Mouse (Mus musculus): ENCODE measurements around the gene Smim20. TPM values are rescaled to one million over a fixed set of nuclear protein-coding genes. Genes with fewer than 3 reads are reported as not detected.

The Smim20 gene
- polyA plus RNA-seq, 1 experiment from 2014 or later = 79.5 TPM

DNA sequence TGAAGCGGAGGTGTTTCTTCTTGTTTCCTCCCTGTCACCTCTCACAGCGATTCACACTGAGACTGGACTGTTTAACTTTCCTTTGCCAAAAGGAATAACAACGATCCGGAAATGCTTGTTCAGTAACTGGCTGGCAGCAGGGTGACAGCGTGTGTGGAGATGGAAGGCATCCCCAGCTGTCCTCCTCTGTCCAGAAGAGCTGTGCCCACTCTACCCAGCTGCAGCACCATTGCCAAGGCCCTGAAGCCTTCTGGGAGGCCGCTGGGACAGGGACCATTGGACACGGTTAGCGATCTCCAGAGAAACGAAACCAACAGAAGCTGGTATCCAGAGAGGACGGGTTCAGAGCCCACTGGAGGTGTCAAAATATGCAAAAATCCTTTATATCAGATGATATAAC is 22.9 kb upstream of the Smim20 start:
- Histone ChIP-seq H3K9me3 (no peaks in the 10 kb centered on the region), H3K4me1 (replicated peaks) (peaks cover 13% of the 10 kb centered on the region), H3K27ac (replicated peaks) (no peak overlapping the region), H3K9ac (no peak overlapping the region), H3K4me3 (no peak overlapping the region), H3K36me3 (no peaks in the 10 kb centered on the region), H3K4me2 (no peak overlapping the region), H3K27me3 (no peaks in the 10 kb centered on the region)
- no peak for ATAC-seq (ENCODE audit: low FRiP score, low read depth)
- 72% methylated on average over 10 of the region's 10 CpGs for WGBS

DNA sequence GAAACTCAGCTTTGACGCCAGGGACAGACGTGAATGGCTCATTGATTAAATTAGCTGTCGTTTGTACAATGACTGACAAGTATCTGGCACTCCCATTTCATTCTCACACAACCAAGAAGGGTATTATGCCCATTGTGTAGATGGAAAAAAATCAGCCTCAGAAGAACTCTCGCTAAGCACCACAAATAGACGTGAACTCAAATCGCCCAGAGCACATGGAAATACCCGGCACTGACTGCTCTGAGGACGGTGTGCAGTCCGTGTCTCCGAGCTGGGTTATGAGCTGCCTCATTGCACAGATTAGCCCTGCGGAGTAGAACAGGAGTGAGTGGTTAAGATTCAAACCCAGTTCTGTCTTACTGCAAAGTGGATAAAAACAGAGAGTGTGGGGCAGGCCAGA is 18.4 kb upstream of the Smim20 start:
- Histone ChIP-seq H3K9me3 (no peaks in the 10 kb centered on the region), H3K27ac (replicated peaks) (no peak overlapping the region), H3K36me3 (no peaks in the 10 kb centered on the region), H3K27me3 (no peaks in the 10 kb centered on the region), H3K4me1 (replicated peaks) (peaks cover 3% of the 10 kb centered on the region; the same call in 1 of the 2 replicates), H3K4me2 (no peak overlapping the region), H3K9ac (no peak overlapping the region), H3K4me3 (no peak overlapping the region)
- no peak for ATAC-seq (ENCODE audit: low FRiP score, low read depth)
- WGBS = 21% methylated on average over 11 of the region's 11 CpGs

DNA sequence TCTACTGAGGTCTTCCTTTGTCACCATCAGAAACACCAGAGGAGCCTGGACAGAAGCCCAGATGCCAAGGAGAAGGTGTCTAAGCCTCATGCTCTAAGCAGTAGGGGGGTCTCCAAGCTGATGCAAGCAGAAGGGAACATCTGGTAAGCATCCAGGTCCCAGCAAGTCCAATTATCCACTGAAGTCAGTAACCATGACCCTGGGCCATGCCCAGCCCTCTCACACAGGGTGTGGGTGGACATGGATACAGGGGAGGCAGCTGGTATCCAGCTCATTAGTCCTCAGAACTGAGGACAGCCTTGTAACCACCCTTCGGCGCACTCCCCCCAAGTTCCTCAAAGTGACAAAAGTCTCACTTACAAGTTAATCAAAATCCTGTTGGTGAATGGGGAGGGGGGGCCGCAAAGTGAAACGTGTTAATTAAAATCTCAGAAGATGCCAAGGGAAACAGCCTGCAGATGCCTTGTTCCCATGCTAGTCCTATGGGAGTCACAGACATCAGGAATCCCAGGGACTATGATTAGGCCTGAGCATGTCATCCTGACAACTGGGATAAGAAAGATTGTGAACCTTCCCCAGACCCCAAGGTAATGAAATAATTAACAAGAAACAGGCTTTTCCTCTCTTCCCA is 17.3 kb upstream of the Smim20 start:
- peak; percentile 70 for ATAC-seq (ENCODE audit: low FRiP score, low read depth)
- no peaks in the 10 kb centered on the region for H3K36me3 ChIP-seq
- H3K27ac ChIP-seq (replicated peaks) = no peak overlapping the region
- H3K9ac ChIP-seq = no peak overlapping the region
- WGBS = 44% methylated on average over 4 of the region's 4 CpGs
- no peak overlapping the region for H3K4me3 ChIP-seq
- H3K4me1 ChIP-seq (replicated peaks) = peaks cover 3% of the 10 kb centered on the region; the same call in 1 of the 2 replicates
- H3K9me3 ChIP-seq = no peaks in the 10 kb centered on the region
- H3K27me3 ChIP-seq = no peaks in the 10 kb centered on the region
- no peak overlapping the region for H3K4me2 ChIP-seq

GRCm38 (mm10) chr5:53254154-53254553 is 12.7 kb upstream of the Smim20 start:
- no peak for ATAC-seq (ENCODE audit: low FRiP score, low read depth)
- Histone ChIP-seq H3K4me3 (no peak overlapping the region), H3K9ac (no peak overlapping the region), H3K4me1 (replicated peaks) (peaks cover 14% of the 10 kb centered on the region), H3K27me3 (no peaks in the 10 kb centered on the region), H3K9me3 (no peaks in the 10 kb centered on the region), H3K4me2 (no peak overlapping the region), H3K36me3 (no peaks in the 10 kb centered on the region), H3K27ac (replicated peaks) (no peak overlapping the region)
- WGBS = 73% methylated on average over 5 of the region's 5 CpGs

DNA sequence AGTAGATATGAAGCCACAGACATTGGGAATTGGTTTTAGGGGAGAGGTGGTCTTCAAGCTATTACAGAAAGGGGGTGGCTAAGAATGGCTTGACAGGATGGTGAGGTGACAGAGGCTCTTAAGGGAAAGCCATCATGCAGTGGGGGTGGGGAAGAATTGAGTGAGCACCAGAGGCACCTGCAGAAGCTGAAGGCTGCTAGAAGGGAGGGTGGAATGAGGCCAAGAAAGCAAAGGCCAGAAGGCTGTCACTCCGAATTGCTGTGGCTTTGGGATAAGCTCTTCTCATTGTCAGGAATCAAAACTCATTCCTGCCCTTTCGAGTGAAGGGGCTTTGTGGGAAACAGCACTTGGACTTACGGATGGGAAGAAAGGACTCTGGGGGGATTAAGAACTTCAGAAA is 12.1 kb upstream of the Smim20 start:
- Histone ChIP-seq H3K9me3 (no peaks in the 10 kb centered on the region), H3K27ac (replicated peaks) (no peak overlapping the region), H3K36me3 (no peaks in the 10 kb centered on the region), H3K4me1 (replicated peaks) (peaks cover 16% of the 10 kb centered on the region), H3K4me2 (no peak overlapping the region), H3K27me3 (no peaks in the 10 kb centered on the region), H3K4me3 (no peak overlapping the region), H3K9ac (no peak overlapping the region)
- WGBS = 74% methylated on average over 3 of the region's 3 CpGs
- no peak for ATAC-seq (ENCODE audit: low FRiP score, low read depth)

DNA sequence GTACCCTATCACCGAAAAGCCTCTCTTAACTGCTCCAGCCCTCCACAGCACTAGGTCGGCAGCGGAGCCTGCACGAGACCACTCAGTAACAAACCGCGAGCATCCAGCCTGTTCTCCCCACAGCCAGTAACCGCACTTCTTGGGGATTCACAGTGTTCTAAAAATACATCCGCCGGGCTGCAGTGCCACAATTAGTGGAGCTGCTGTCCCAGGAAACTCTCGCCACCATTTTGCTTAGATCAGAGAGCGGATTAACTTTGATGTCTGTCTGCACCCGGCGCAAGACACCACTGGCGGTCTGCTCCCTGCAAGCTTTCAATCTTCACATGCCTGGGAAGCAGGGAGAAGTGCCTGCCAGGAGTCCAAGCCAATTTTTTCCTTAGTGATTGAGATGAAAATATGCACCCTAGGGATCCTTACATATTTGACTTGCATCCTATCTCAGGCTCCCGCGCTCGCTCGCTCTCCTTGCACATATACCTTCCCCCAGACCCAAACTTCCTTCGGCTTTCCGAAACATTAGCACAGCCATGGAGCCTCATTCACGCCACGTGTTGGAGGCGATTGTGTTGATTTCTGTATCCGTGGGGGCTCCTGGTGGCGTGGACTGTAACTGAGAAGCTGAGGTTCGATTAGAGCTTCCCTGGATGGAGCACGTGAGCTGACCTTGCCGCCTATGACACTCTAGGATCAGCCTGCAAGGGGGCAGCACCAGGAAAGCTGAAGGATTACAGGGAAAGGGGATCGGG is 8.7 kb upstream of the Smim20 start:
- 6% methylated on average over 29 of the region's 29 CpGs for WGBS
- Histone ChIP-seq H3K4me3 (peak overlapping the region; percentile 36), H3K4me2 (peak overlapping the region; percentile 78), H3K27me3 (no peaks in the 10 kb centered on the region), H3K9me3 (no peaks in the 10 kb centered on the region), H3K9ac (peak overlapping the region; percentile 28), H3K27ac (replicated peaks) (no peak overlapping the region), H3K36me3 (no peaks in the 10 kb centered on the region), H3K4me1 (replicated peaks) (peaks cover 18% of the 10 kb centered on the region)
- ATAC-seq (ENCODE audit: low FRiP score, low read depth) = peak; percentile 32; the same call in 1 of the 2 replicates

GRCm38 (mm10) chr5:53259894-53260293 is 7.0 kb upstream of the Smim20 start:
- no peak for ATAC-seq (ENCODE audit: low FRiP score, low read depth)
- 58% methylated on average over 5 of the region's 5 CpGs for WGBS
- Histone ChIP-seq H3K9me3 (no peaks in the 10 kb centered on the region), H3K27me3 (no peaks in the 10 kb centered on the region), H3K27ac (replicated peaks) (no peak overlapping the region), H3K4me2 (no peak overlapping the region), H3K36me3 (no peaks in the 10 kb centered on the region), H3K9ac (no peak overlapping the region), H3K4me3 (no peak overlapping the region), H3K4me1 (replicated peaks) (peaks cover 18% of the 10 kb centered on the region)

GRCm38 (mm10) chr5:53261999-53262398 is 4.9 kb upstream of the Smim20 start:
- no peaks in the 10 kb centered on the region for H3K9me3 ChIP-seq
- no peak overlapping the region for H3K4me2 ChIP-seq
- H3K4me3 ChIP-seq = no peak overlapping the region
- no peak overlapping the region for H3K27ac ChIP-seq (replicated peaks)
- 88% methylated on average over 10 of the region's 10 CpGs for WGBS
- ATAC-seq (ENCODE audit: low FRiP score, low read depth) = no peak
- no peaks in the 10 kb centered on the region for H3K27me3 ChIP-seq
- H3K36me3 ChIP-seq = no peaks in the 10 kb centered on the region
- H3K9ac ChIP-seq = no peak overlapping the region
- peaks cover 18% of the 10 kb centered on the region for H3K4me1 ChIP-seq (replicated peaks)

DNA sequence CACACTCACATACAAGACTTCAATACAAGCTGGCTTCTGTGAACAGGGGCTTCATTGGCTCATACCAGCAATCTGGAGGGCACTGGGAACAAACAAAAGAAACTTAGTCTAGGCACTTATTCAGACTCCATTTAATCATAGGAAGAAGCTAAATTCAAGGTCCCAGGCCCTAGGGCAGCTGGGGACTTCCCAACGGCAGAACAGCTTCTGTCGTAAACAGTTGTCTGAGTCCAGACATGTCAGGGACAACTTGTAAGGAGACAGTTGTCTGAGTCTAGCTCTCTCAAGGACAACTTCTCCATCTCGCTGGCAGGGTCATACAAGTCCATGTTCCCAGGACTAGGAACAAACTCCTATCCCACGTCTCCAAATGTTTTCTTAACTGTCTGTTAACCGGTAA is 2.8 kb upstream of the Smim20 start:
- 85% methylated on average over 5 of the region's 5 CpGs for WGBS
- ATAC-seq (ENCODE audit: low FRiP score, low read depth) = no peak
- Histone ChIP-seq H3K36me3 (no peaks in the 10 kb centered on the region), H3K4me2 (no peak overlapping the region), H3K4me3 (no peak overlapping the region), H3K27me3 (no peaks in the 10 kb centered on the region), H3K9ac (no peak overlapping the region), H3K4me1 (replicated peaks) (peaks cover 19% of the 10 kb centered on the region), H3K27ac (replicated peaks) (no peak overlapping the region), H3K9me3 (no peaks in the 10 kb centered on the region)

DNA sequence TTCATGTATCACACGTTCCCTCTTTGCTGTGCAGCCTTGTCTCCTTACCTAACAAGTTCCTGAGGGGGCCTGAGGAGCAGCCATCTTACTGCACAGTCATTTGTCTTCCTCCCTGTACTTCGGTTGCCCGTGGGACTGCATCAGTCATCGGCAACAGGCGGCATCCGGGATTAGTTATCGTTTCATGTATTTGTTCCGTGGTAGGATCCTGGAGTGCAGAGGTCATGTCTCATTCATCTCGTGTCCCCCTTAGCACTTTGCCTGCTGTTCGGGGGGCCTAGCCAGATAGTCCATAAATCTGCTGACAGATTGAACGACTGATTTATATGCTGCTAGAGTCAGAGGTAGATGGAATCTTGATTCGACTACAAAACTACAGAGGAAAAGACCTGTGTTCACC is 1.1 kb upstream of the Smim20 start:
- H3K27ac ChIP-seq (replicated peaks) = no peak overlapping the region
- no peaks in the 10 kb centered on the region for H3K27me3 ChIP-seq
- no peak overlapping the region for H3K9ac ChIP-seq
- peaks cover 14% of the 10 kb centered on the region for H3K4me1 ChIP-seq (replicated peaks)
- H3K4me3 ChIP-seq = no peak overlapping the region
- WGBS = 60% methylated on average over 12 of the region's 12 CpGs
- no peaks in the 10 kb centered on the region for H3K36me3 ChIP-seq
- no peak overlapping the region for H3K4me2 ChIP-seq
- no peaks in the 10 kb centered on the region for H3K9me3 ChIP-seq
- ATAC-seq (ENCODE audit: low FRiP score, low read depth) = no peak

GRCm38 (mm10) chr5:53266181-53266580 is 702 bp upstream of the Smim20 start:
- H3K36me3 ChIP-seq = no peaks in the 10 kb centered on the region
- H3K4me1 ChIP-seq (replicated peaks) = peaks cover 14% of the 10 kb centered on the region
- H3K4me2 ChIP-seq = no peak overlapping the region
- WGBS = 74% methylated on average over 4 of the region's 4 CpGs
- H3K27me3 ChIP-seq = no peaks in the 10 kb centered on the region
- ATAC-seq (ENCODE audit: low FRiP score, low read depth) = peak; percentile 0; the same call in 1 of the 2 replicates
- H3K9me3 ChIP-seq = no peaks in the 10 kb centered on the region
- H3K9ac ChIP-seq = no peak overlapping the region
- no peak overlapping the region for H3K4me3 ChIP-seq
- no peak overlapping the region for H3K27ac ChIP-seq (replicated peaks)

- no peaks in the 10 kb centered on the region for H3K27me3 ChIP-seq
- H3K4me2 ChIP-seq = peak overlapping the region; percentile 69
- no peaks in the 10 kb centered on the region for H3K36me3 ChIP-seq
- ATAC-seq (ENCODE audit: low FRiP score, low read depth) = no peak
- no peak overlapping the region for H3K9ac ChIP-seq
- no peaks in the 10 kb centered on the region for H3K9me3 ChIP-seq
- H3K4me1 ChIP-seq (replicated peaks) = peaks cover 14% of the 10 kb centered on the region
- H3K4me3 ChIP-seq = no peak overlapping the region
- 66% methylated on average over 6 of the region's 6 CpGs for WGBS
- no peak overlapping the region for H3K27ac ChIP-seq (replicated peaks)
Observed at GRCm38 (mm10) chr5:53268095-53268692, 1.3 kb downstream of the Smim20 start.
